In genomic region chr5:90623209-90623608, GRCm38 (mm10) we compare ENCODE assay signal across 22 mouse cellular contexts. TPM values are rescaled to one million over a fixed set of nuclear protein-coding genes. Genes with fewer than 3 reads are reported as not detected.
DNase-seq lines count a peak whose midpoint lies in the region; ATAC-seq and TF ChIP-seq lines count a peak whose summit lies in the region.
"Had no signal": no experiment of that assay in that cellular context is flagged by ENCODE, and none has a peak within 500 bp of the region (broad histone marks: within the 10 kb centered on the region; RNA-seq: fewer than 3 reads in every experiment).

No protein-coding gene starts in this region.

- no peaks in the 10 kb centered on the region; the same call in 1 of the 2 replicates for H3K36me3 ChIP-seq in kidney, adult 2 months (ENCODE audit: control insufficient read depth, insufficient read depth, low read length)
- H3K36me3 ChIP-seq in kidney, embryonic 14.5 days (ENCODE audit: control insufficient read depth, insufficient read depth, low read length): no peaks in the 10 kb centered on the region
- H3K36me3 ChIP-seq: embryonic facial prominence, embryonic 12.5 days; forebrain, embryonic 12.5 days; heart, embryonic 12.5 days; hindbrain, embryonic 10.5 days; hindbrain, embryonic 15.5 days had no signal

- WGBS in kidney, adult 2 months: 69% methylated on average over 2 of the region's 2 CpGs
- 70% methylated on average over 2 of the region's 2 CpGs for WGBS in kidney, embryonic 14.5 days

- no peak for TF ChIP-seq CTCF in kidney, adult 2 months (conservative IDR thresholded peaks at IDR 0.05; ENCODE audit: insufficient read depth, insufficient read length, low read depth, low read length)

- DNase-seq in frontal cortex, postnatal 36 days (ENCODE audit: low spot score in 2 of 2): no peak
- DNase-seq in kidney, adult 2 months: peak; percentile 71
- peak; percentile 28 for DNase-seq in brain, adult 2 months (ENCODE audit: low read depth, low spot score)
- DNase-seq in kidney, postnatal 36 days: peak; percentile 34 to 42
- DNase-seq: adrenal gland, postnatal 36 days; cerebellum, adult 11 months; cerebellum, adult 8-10 months; cerebellum, postnatal 14 days; embryo, embryonic 11 days; gastrocnemius, adult 2 months; gastrocnemius, postnatal 25 days had no signal

- no peaks in the 10 kb centered on the region for H3K27me3 ChIP-seq in kidney, adult 2 months (replicated peaks; ENCODE audit: control insufficient read depth, insufficient read depth, low read length)
- no peaks in the 10 kb centered on the region for H3K27me3 ChIP-seq in kidney, embryonic 14.5 days (ENCODE audit: control insufficient read depth, insufficient read depth, low read length)
- H3K27me3 ChIP-seq: CH12.LX; embryonic facial prominence, embryonic 12.5 days; forebrain, embryonic 12.5 days; hindbrain, embryonic 15.5 days; Patski had no signal

- no peak overlapping the region for H3K4me2 ChIP-seq in kidney, embryonic 14.5 days (replicated peaks; ENCODE audit: low read depth, low read length)
- H3K4me2 ChIP-seq: embryonic facial prominence, embryonic 12.5 days; forebrain, embryonic 12.5 days; heart, embryonic 12.5 days; hindbrain, embryonic 15.5 days had no signal

- ATAC-seq in frontal cortex, adult (ENCODE audit: low TSS enrichment): peak; percentile 71
- ATAC-seq in kidney, embryonic 14.5 days (ENCODE audit: low FRiP score, low TSS enrichment): no peak
- ATAC-seq: activated CD4-positive, CD25-positive, alpha-beta regulatory T cell, adult 4 months; forebrain, embryonic 16.5 days; Patski had no signal

- no peak for TF ChIP-seq POLR2A in kidney, adult 2 months (IDR thresholded peaks at IDR 0.05; ENCODE audit: low read depth, low read length)

- no peak overlapping the region for H3K9ac ChIP-seq in kidney, embryonic 14.5 days (ENCODE audit: low read depth, low read length)
- H3K9ac ChIP-seq: embryonic facial prominence, embryonic 12.5 days; forebrain, embryonic 12.5 days; heart, embryonic 12.5 days; hindbrain, embryonic 15.5 days had no signal

- peaks cover 13% of the 10 kb centered on the region; the same call in 1 of the 2 replicates for H3K4me1 ChIP-seq in kidney, adult 2 months (ENCODE audit: control insufficient read depth, insufficient read depth, low read length)
- no peaks in the 10 kb centered on the region for H3K4me1 ChIP-seq in kidney, embryonic 14.5 days (ENCODE audit: control insufficient read depth, insufficient read depth, low read length)
- H3K4me1 ChIP-seq: embryonic facial prominence, embryonic 12.5 days; forebrain, embryonic 12.5 days; heart, embryonic 12.5 days; hindbrain, embryonic 10.5 days; hindbrain, embryonic 15.5 days had no signal

- peak overlapping the region; percentile 67; the same call in 1 of the 2 replicates for H3K27ac ChIP-seq in kidney, adult 2 months (ENCODE audit: insufficient read depth, low read depth, low read length)
- no peak overlapping the region for H3K27ac ChIP-seq in kidney, embryonic 14.5 days (ENCODE audit: low read depth, low read length)
- H3K27ac ChIP-seq: embryonic facial prominence, embryonic 12.5 days; forebrain, embryonic 12.5 days; gastrocnemius, adult 2 months; hindbrain, embryonic 10.5 days; hindbrain, embryonic 15.5 days had no signal

- no peaks in the 10 kb centered on the region for H3K9me3 ChIP-seq in kidney, embryonic 14.5 days (ENCODE audit: control insufficient read depth, low read length)
- H3K9me3 ChIP-seq: embryonic facial prominence, embryonic 12.5 days; forebrain, embryonic 12.5 days; heart, embryonic 12.5 days; hindbrain, embryonic 10.5 days; hindbrain, embryonic 15.5 days had no signal

- H3K4me3 ChIP-seq in kidney, adult 2 months (ENCODE audit: insufficient read depth, low read depth, low read length): no peak overlapping the region
- no peak overlapping the region for H3K4me3 ChIP-seq in kidney, embryonic 14.5 days (ENCODE audit: low read length)
- H3K4me3 ChIP-seq: embryonic facial prominence, embryonic 12.5 days; forebrain, embryonic 12.5 days; gastrocnemius, adult 2 months; heart, embryonic 12.5 days; hindbrain, embryonic 10.5 days; hindbrain, embryonic 15.5 days had no signal

RNA-seq across cellular contexts. Expression of gene Rassf6, which starts 17.2 kb away (rescaled TPM):
- polyA plus RNA-seq in kidney, adult 2 months (2012; rRNA removed): 10.4 and 11.4 TPM in 2 replicates
- polyA plus RNA-seq in kidney, embryonic 14.5 days (2014; fragmentation: Nextera tagmentation; extraction: Ambion mirVana): 6.0 and 8.3 TPM in 2 replicates

Comparison
In these comparisons a context has a peak if more than half of its experiments do, and no peak if none do; other contexts are left out.
1. DNase-seq: peak in kidney, adult 2 months (single experiment), brain, adult 2 months (single experiment) and kidney, postnatal 36 days (2 of 2); none in frontal cortex, postnatal 36 days (0 of 2).